Mouse (Mus musculus) ES-E14 (cell line): ENCODE results near the gene Aldh5a1.

Experiments used
- CHD2 ChIP-seq: IDR thresholded peaks from 2 replicates; pipeline ENCODE4 v1.6.1; 2014; ENCODE audit warnings: mild to moderate bottlenecking, low read depth, low read length, inconsistent platforms
- MAFK ChIP-seq: IDR thresholded peaks from 2 replicates; pipeline ENCODE4 v1.6.1; 2014; ENCODE audit warnings: mild to moderate bottlenecking, low read depth, low read length, inconsistent platforms; ENCODE audit not compliant: insufficient read depth
- ZC3H11A ChIP-seq: IDR thresholded peaks from 2 replicates; pipeline ENCODE4 v1.6.1; 2012; ENCODE audit warnings: low read depth, mild to moderate bottlenecking, inconsistent platforms, low read length, borderline replicate concordance
- ZNF384 ChIP-seq: IDR thresholded peaks from 2 replicates; pipeline ENCODE4 v1.6.1; 2012; ENCODE audit warnings: low read depth, low read length, inconsistent platforms

DNA sequence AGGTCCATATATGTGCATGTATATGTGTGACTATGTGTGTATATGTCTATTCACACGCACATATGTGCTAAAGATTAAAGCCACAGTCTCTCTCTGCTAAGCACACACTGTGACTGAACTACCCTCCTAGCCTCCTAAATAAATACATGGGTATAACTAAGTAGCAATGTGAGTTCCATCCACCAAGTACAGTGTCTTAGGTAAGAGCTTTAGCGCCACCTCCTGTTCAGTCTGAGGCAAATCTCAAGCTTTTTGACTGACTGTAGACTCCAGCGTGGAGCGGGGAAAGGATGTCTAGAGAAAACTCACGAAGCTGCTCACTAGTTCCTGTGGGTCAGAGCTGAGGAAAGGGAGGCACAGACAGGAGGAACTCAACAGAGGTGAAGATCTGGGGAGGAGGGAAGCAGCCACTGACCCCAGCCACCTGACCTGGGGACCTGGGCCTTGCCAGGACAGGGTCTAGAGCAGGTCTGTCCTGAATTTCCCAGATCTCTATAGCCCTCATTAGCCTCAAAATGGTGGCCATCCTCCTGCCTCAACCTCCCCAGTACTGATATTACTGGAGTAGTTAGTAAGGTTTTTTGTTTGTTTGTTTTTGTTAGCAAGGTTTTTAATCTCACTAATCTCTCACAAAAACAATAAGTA, 17.0 kb downstream of the Aldh5a1 start:
- TF ChIP-seq CHD2 (no peak), ZC3H11A (peak; percentile 68; the same call in 1 of the 2 replicates), MAFK (no peak), ZNF384 (no peak)
